Mouse (Mus musculus): Measurements from ENCODE around the gene Clip2. TPM values are rescaled to one million over a fixed set of nuclear protein-coding genes. Genes with fewer than 3 reads are reported as not detected.
A peak's percentile ranks its signal among the peaks of the same experiment; 100 is the strongest.
"Not testable (repeated sequence)": the region's sequence is repeated elsewhere in the genome, so short reads cannot be mapped to it uniquely, and the experiment has no call there.

Gene Clip2
- polyA plus RNA-seq, 1 experiment from 2014 or later = 7.4 TPM

DNA sequence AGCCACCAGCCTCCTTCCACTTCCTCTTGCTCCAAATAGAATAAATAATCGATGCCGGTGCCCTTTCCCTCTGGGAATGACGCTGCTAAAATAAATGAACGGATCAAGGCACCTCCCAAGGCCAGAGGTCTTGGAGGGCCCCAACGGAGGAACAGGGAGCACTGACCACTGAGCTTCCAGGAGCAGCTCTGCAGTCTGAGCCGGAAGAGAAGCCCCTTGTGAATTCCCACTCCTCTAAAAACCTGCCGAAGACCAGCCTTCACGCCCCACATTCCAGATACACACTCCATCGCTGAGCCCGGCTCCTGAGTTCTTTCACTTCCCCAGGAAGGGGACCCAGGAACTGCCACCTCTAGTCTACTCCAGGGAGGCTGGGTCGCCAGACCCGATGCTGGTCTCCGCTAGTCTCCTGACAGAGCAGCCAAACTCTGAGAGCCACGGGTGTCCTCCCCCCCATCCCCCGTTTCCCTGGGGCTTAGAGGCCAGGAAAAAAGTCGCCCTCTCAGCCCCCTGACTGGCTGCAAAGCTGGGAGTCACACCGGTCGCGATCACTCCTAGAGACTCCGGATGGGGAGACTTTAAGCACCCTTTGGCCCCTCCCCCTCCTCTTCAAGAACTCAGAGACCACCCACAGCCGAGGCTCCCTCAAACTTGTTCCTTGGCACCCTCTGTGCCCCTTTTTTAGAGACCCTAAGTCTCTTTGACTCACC, 96.9 kb downstream of the Clip2 start:
- peak overlapping the region; percentile 85 for H3K9ac ChIP-seq
- H3K36me3 ChIP-seq = peaks cover 21% of the 10 kb centered on the region
- H3K4me1 ChIP-seq = peaks cover 17% of the 10 kb centered on the region
- peak overlapping the region; percentile 93 for H3K27ac ChIP-seq
- no peaks in the 10 kb centered on the region for H3K27me3 ChIP-seq
- ATAC-seq (ENCODE audit: insufficient number of reproducible peaks, insufficient read depth, low FRiP score, low TSS enrichment) = 0 out of 2 replicates have a peak, but pooled peaks have one; percentile 2
- WGBS = 2% methylated on average over 21 of the region's 21 CpGs
- peak overlapping the region; percentile 89 for H3K4me3 ChIP-seq
- H3K9me3 ChIP-seq = 0 out of 2 replicates have a peak, but pooled peaks cover 3% of the 10 kb centered on the region
- H3K4me2 ChIP-seq (replicated peaks) = peak overlapping the region; percentile 93

DNA sequence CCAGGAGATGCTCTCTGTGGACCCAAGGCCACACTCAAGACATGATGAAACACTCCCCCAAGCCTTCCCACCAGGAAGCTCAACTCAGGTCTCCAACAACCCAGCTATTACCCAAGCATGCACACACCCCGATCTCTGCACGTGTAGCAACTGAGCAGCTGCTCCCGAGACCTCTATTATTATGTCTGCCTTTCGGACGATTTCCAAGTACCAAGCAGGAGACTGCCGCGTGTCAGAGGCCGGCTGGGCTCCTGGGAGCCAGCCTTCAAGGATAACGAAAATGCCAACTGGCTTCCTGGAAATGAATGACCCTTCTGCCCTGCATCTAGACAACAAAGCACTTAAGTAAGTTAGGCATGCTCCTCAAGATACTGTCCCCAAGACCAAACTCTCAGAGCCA, 97.8 kb downstream of the Clip2 start:
- ATAC-seq (ENCODE audit: insufficient number of reproducible peaks, insufficient read depth, low FRiP score, low TSS enrichment) = no peak
- H3K27ac ChIP-seq = peak overlapping the region; percentile 93; the same call in 1 of the 2 replicates
- H3K27me3 ChIP-seq = no peaks in the 10 kb centered on the region
- H3K4me2 ChIP-seq (replicated peaks) = peak overlapping the region; percentile 93
- 0 out of 2 replicates have a peak, but pooled peaks cover 3% of the 10 kb centered on the region for H3K9me3 ChIP-seq
- 39% methylated on average over 9 of the region's 9 CpGs for WGBS
- H3K4me1 ChIP-seq = peaks cover 17% of the 10 kb centered on the region
- H3K9ac ChIP-seq = peak overlapping the region; percentile 85; the same call in 1 of the 2 replicates
- H3K36me3 ChIP-seq = peaks cover 21% of the 10 kb centered on the region
- H3K4me3 ChIP-seq = peak overlapping the region; percentile 89

DNA sequence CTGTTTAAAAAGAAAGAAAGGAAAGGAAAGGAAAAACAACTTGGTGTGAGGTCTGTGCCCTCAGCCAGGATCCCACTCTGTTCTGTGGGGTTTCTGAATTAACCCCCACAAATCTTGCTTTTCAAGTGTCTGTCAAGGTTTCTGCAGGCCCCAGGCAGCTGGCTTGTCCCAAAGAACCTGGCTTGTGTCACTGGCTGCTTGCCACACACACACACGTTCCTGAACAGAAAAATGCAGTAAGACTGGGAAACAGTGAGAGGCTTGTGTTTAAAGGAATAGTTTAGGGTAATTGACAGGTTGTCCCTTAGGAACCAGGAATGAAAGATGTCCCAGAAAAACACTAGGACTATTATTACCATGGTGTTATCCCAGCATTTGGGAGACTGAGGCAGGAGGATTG, 98.7 kb downstream of the Clip2 start:
- no peak for ATAC-seq (ENCODE audit: insufficient number of reproducible peaks, insufficient read depth, low FRiP score, low TSS enrichment)
- peaks cover 21% of the 10 kb centered on the region for H3K36me3 ChIP-seq
- 24% methylated on average over 1 of the region's 1 CpGs for WGBS
- H3K4me2 ChIP-seq (replicated peaks) = no peak overlapping the region; the same call in 1 of the 2 replicates
- no peak overlapping the region for H3K27ac ChIP-seq
- 0 out of 2 replicates have a peak, but pooled peaks cover 3% of the 10 kb centered on the region for H3K9me3 ChIP-seq
- H3K27me3 ChIP-seq = no peaks in the 10 kb centered on the region
- no peak overlapping the region for H3K4me3 ChIP-seq
- H3K9ac ChIP-seq = no peak overlapping the region
- H3K4me1 ChIP-seq = peaks cover 17% of the 10 kb centered on the region

DNA sequence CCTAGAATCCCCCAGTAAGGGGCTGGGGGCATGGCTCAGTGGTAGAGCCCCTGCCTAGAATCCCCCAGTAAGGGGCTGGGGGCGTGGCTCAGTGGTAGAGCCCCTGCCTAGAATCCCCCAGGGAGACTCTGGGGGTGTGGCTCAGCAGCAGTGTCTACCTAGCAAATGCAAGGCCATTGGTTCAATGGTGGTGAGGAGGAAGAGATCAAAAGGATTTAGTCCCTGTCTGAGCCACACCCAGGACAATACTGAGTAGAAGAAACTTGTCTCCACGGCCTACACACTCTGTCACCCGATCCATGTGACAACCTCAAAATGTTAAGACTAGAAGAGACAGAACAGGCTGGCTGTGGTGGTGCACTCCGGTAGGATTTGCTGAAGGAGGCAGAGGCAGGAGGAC, 105.5 kb downstream of the Clip2 start:
- H3K9ac ChIP-seq; H3K27me3 ChIP-seq; H3K4me3 ChIP-seq; H3K9me3 ChIP-seq; H3K4me2 ChIP-seq (replicated peaks): not testable (repeated sequence)
- peaks cover 34% of the 10 kb centered on the region for H3K36me3 ChIP-seq
- 94% methylated on average over 4 of the region's 4 CpGs for WGBS
- peaks cover 20% of the 10 kb centered on the region for H3K4me1 ChIP-seq
- peak overlapping the region; percentile 72; the same call in 1 of the 2 replicates for H3K27ac ChIP-seq
- ATAC-seq (ENCODE audit: insufficient number of reproducible peaks, insufficient read depth, low FRiP score, low TSS enrichment) = peak; percentile 1; the same call in 1 of the 2 replicates

DNA sequence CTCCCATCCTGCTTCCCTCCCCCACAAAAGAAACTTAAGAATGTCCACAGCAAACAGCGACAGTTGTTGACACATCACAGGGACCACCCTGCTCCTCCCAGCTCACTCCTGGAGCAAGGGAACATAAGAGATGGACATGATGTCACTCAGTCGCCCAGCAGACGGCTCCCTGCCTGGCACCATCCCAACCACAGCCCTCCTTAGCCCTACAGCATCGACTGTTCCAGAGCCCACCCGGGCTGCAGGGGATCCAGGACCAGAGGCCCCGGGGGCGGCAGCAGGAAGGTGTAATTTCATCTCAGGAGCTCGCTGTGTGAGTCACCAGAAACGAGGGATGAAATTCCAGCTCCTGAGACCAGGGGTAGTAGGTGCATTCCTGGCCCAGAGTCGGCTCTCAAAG, 106.3 kb downstream of the Clip2 start:
- Histone ChIP-seq H3K36me3 (peaks cover 36% of the 10 kb centered on the region; the same call in 1 of the 2 replicates), H3K4me3 (no peak overlapping the region), H3K9me3 (no peaks in the 10 kb centered on the region), H3K27me3 (no peaks in the 10 kb centered on the region), H3K4me2 (replicated peaks) (peak overlapping the region; percentile 12; the same call in 1 of the 2 replicates), H3K4me1 (peaks cover 20% of the 10 kb centered on the region), H3K27ac (peak overlapping the region; percentile 72), H3K9ac (no peak overlapping the region)
- ATAC-seq (ENCODE audit: insufficient number of reproducible peaks, insufficient read depth, low FRiP score, low TSS enrichment) = peak; percentile 67
- 26% methylated on average over 10 of the region's 10 CpGs for WGBS

DNA sequence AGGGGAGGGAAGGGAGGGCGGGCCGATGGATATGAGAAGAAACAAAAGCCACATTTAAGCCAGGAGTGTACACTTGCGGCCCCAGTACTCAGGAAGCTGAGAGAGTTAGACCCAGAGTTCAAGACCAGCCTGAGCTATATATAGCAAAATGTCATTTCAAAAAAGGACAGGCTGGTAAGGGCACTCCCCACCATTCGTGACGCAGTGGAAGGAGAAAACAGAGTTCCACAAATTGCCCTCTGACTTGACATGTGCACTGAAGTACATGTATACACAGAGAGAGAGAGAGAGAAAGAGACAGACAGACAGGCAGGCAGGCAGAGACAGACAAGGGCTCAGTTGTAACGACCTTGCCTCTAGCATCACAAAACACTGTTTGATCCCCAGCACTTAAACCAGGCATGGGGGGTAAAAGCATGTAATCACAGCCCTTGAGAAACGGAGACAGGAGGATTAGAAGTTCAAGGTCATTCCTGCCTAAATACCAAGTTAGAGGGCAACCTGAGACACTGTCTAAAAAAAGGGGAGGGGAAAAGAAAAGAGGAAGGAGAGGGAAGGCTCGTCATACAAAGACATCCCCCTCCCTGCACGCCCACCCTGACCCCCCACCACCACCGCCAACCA, 106.9 kb downstream of the Clip2 start:
- ATAC-seq (ENCODE audit: insufficient number of reproducible peaks, insufficient read depth, low FRiP score, low TSS enrichment) = no peak
- Histone ChIP-seq H3K4me2 (replicated peaks) (0 out of 2 replicates have a peak overlapping the region, but pooled peaks have one; percentile 12), H3K4me1 (peaks cover 20% of the 10 kb centered on the region), H3K9ac (no peak overlapping the region), H3K9me3 (no peaks in the 10 kb centered on the region), H3K27me3 (no peaks in the 10 kb centered on the region), H3K27ac (peak overlapping the region; percentile 72), H3K36me3 (peaks cover 38% of the 10 kb centered on the region; the same call in 1 of the 2 replicates), H3K4me3 (no peak overlapping the region)
- 53% methylated on average over 10 of the region's 10 CpGs for WGBS

DNA sequence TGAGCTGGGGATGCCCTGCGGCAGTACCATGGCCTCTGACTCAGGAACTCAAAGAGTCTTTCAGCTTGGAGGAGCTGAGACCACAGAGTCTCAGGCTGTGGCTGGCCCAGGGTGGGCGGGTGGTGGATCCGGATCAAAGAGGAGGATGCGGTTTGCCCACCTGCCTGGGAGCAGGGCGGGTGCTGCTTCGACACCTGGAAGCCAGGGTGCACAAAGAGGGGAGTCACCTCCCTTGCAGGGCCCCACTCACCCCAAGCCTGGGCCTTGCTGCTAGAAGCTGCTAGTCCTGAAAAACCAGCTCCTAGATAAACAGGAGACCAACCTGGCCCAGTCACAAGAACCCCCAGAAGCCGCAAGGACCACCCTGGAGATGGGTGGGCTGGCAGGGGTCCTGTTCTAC, 107.8 kb downstream of the Clip2 start:
- Histone ChIP-seq H3K4me3 (no peak overlapping the region), H3K27me3 (no peaks in the 10 kb centered on the region), H3K9ac (no peak overlapping the region), H3K4me1 (peaks cover 20% of the 10 kb centered on the region), H3K9me3 (no peaks in the 10 kb centered on the region), H3K4me2 (replicated peaks) (no peak overlapping the region), H3K27ac (peak overlapping the region; percentile 72), H3K36me3 (peaks cover 44% of the 10 kb centered on the region)
- WGBS = 87% methylated on average over 7 of the region's 7 CpGs
- no peak for ATAC-seq (ENCODE audit: insufficient number of reproducible peaks, insufficient read depth, low FRiP score, low TSS enrichment)

DNA sequence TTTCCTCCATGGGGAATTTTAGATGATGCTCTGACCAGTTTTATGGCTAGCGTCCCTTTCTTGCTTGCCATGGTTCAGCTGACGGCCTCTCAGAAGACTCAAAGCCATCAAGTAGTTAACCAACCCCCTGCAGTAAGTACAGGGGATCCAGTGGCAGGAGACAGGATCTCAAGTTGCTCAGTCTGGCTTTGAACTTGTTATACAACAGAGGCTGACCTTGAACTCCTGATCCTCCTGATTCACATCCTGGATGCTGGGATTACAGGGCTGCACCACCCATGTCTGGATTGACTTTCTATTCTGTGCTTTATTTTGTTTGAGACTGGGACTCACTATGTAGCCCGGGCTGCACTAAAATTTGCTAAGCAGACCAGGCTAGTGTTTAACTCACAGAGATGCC, 110.2 kb downstream of the Clip2 start:
- Histone ChIP-seq H3K27ac (no peak overlapping the region), H3K36me3 (peaks cover 50% of the 10 kb centered on the region), H3K9ac (no peak overlapping the region), H3K27me3 (no peaks in the 10 kb centered on the region), H3K4me2 (replicated peaks) (no peak overlapping the region), H3K4me3 (no peak overlapping the region), H3K9me3 (no peaks in the 10 kb centered on the region), H3K4me1 (peaks cover 30% of the 10 kb centered on the region)
- ATAC-seq (ENCODE audit: insufficient number of reproducible peaks, insufficient read depth, low FRiP score, low TSS enrichment) = no peak
- 88% methylated on average over 3 of the region's 3 CpGs for WGBS

DNA sequence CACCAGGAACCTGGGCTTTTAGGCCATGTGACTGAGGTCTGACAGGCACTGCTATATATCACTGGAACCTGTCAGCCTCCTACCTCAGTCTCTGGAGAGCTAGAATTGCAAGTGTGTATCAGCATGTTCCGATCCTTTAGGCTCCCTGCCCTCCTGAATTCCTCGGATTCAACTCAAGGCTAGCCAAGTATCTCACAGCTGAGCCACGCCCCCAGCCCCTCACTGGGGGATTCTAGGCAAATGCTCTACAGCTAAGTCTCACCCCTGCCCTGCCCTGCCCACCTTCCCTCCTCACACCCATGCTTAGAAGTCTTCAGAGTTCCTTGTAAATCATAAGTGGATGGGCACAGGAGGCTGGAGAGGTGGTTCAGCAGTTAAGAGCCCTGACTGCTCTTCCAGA, 111.1 kb downstream of the Clip2 start:
- no peak overlapping the region for H3K27ac ChIP-seq
- WGBS = 73% methylated on average over 3 of the region's 3 CpGs
- no peaks in the 10 kb centered on the region for H3K9me3 ChIP-seq
- no peak for ATAC-seq (ENCODE audit: insufficient number of reproducible peaks, insufficient read depth, low FRiP score, low TSS enrichment)
- H3K9ac ChIP-seq = no peak overlapping the region
- H3K27me3 ChIP-seq = no peaks in the 10 kb centered on the region
- H3K4me2 ChIP-seq (replicated peaks) = no peak overlapping the region
- peaks cover 34% of the 10 kb centered on the region for H3K4me1 ChIP-seq
- peaks cover 48% of the 10 kb centered on the region for H3K36me3 ChIP-seq
- no peak overlapping the region for H3K4me3 ChIP-seq

DNA sequence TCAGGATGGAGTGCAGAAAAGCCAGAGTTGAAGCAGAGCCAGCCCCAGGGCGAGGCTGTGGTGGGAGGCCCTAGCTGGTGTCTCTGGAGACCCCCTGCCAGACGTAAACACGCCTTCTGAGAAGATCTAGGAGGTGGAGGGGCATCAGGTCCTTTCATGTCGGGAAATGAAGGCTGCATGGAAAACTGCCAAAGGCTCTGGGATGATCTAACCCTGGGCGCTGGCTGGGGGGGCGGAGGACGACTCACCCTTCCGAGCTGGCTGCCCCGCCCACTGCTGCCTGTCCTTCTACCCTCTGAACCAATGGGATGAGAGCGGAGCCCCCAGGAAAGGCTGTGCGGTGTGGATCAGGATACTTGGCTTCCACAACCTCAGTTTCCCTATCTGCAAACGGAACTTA, 112.1 kb downstream of the Clip2 start:
- WGBS = 83% methylated on average over 12 of the region's 12 CpGs
- no peak for ATAC-seq (ENCODE audit: insufficient number of reproducible peaks, insufficient read depth, low FRiP score, low TSS enrichment)
- H3K27ac ChIP-seq = no peak overlapping the region

DNA sequence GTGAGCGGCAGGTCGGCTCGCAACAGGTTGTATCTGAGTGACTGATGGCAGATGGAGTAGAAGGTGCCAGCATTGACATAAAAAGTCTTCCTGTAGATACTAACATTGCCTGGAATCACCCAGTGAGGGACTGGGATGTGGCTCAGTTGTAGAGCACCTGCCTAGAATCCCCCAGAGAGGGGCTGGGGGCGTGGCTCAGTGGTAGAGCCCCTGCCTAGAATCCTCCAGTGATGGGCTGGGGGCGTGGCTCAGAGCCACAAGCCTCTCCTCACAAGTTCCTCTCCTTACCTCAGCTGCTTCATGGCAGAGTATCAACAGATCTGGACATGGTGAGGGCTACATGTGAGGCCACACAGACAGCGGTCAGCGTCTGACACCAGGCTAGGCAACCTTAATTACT, 112.8 kb downstream of the Clip2 start:
- 92% methylated on average over 7 of the region's 7 CpGs for WGBS
- peaks cover 50% of the 10 kb centered on the region for H3K36me3 ChIP-seq

More for the DNA sequence above, 112.1 kb downstream of the Clip2 start:
- Histone ChIP-seq H3K9ac (no peak overlapping the region), H3K4me3 (no peak overlapping the region), H3K4me1 (peaks cover 31% of the 10 kb centered on the region), H3K27me3 (no peaks in the 10 kb centered on the region), H3K4me2 (replicated peaks) (no peak overlapping the region), H3K36me3 (peaks cover 48% of the 10 kb centered on the region), H3K9me3 (no peaks in the 10 kb centered on the region)

More for the DNA sequence above, 112.8 kb downstream of the Clip2 start:
- no peak overlapping the region for H3K9ac ChIP-seq
- H3K9me3 ChIP-seq = no peaks in the 10 kb centered on the region
- no peak overlapping the region for H3K27ac ChIP-seq
- H3K4me2 ChIP-seq (replicated peaks) = no peak overlapping the region
- H3K4me1 ChIP-seq = peaks cover 27% of the 10 kb centered on the region
- H3K27me3 ChIP-seq = no peaks in the 10 kb centered on the region
- no peak for ATAC-seq (ENCODE audit: insufficient number of reproducible peaks, insufficient read depth, low FRiP score, low TSS enrichment)
- no peak overlapping the region for H3K4me3 ChIP-seq

Data from embryonic facial prominence, embryonic 12.5 days (tissue).